Mouse (Mus musculus) gonadal fat pad, adult 2 months (tissue): ENCODE measurements at regions not wholly inside any gene's neighbourhood (a gene's known extent, or its start where the extent isn't known, plus 50 kb on each side); places are given as distances from the start of the nearest gene placed in this dataset.

Experiments used
- DNase-seq: peaks from one replicate; pipeline ENCODE4 v3.0.0-alpha.2; 2012; ENCODE audit warnings: low read depth

GRCm38 (mm10) chr8:79515282-79515783 lies 116.0 kb upstream of the Smad1 start:
- DNase-seq = no peak

GRCm38 (mm10) chr8:79514655-79515278 lies 115.4 kb upstream of the Smad1 start:
- DNase-seq = no peak

GRCm38 (mm10) chr8:79508597-79508996 lies 109.3 kb upstream of the Smad1 start:
- no peak for DNase-seq

GRCm38 (mm10) chr8:79505381-79505780 lies 106.1 kb upstream of the Smad1 start:
- no peak for DNase-seq

- no peak for DNase-seq
Observed at GRCm38 (mm10) chr8:79503906-79504305, 104.6 kb upstream of the Smad1 start.

- no peak for DNase-seq
Observed at GRCm38 (mm10) chr8:79502062-79502461, 102.7 kb upstream of the Smad1 start.

- DNase-seq = no peak
Observed at GRCm38 (mm10) chr8:79501238-79501637, 101.9 kb upstream of the Smad1 start.

- no peak for DNase-seq
Observed at GRCm38 (mm10) chr8:79499258-79499657, 99.9 kb upstream of the Smad1 start.

GRCm38 (mm10) chr8:79498611-79499010 lies 99.3 kb upstream of the Smad1 start:
- no peak for DNase-seq

GRCm38 (mm10) chr8:79491156-79491698 lies 91.9 kb upstream of the Smad1 start:
- DNase-seq = no peak

GRCm38 (mm10) chr8:79490739-79491138 lies 91.4 kb upstream of the Smad1 start:
- no peak for DNase-seq

GRCm38 (mm10) chr8:79488861-79489260 lies 89.5 kb upstream of the Smad1 start:
- no peak for DNase-seq

- no peak for DNase-seq
Observed at GRCm38 (mm10) chr8:79487597-79487996, 88.3 kb upstream of the Smad1 start.

- DNase-seq = no peak
Observed at GRCm38 (mm10) chr8:79479326-79479725, 80.0 kb upstream of the Smad1 start.

- no peak for DNase-seq
Observed at GRCm38 (mm10) chr8:79476012-79476411, 76.7 kb upstream of the Smad1 start.

GRCm38 (mm10) chr8:79474679-79475078 lies 75.4 kb upstream of the Smad1 start:
- DNase-seq = no peak

- DNase-seq = no peak
Observed at GRCm38 (mm10) chr8:79452101-79452500, 52.8 kb upstream of the Smad1 start.

GRCm38 (mm10) chr8:79449453-79449852 lies 50.1 kb upstream of the Smad1 start:
- DNase-seq = no peak
